Mouse (Mus musculus) ES-Bruce4 (cell line): ENCODE measurements around the gene Hist1h2ag. TPM values are rescaled to one million over a fixed set of nuclear protein-coding genes. Genes with fewer than 3 reads are reported as not detected.
A peak's percentile ranks its signal among the peaks of the same experiment; 100 is the strongest.

Experiments used
- H3K27ac ChIP-seq: 2 replicates; pipeline ENCODE4 v1.5.1; 2012; ENCODE audit warnings: low read length, inconsistent platforms; ENCODE audit not compliant: insufficient read depth
- H3K27me3 ChIP-seq: 2 replicates; pipeline ENCODE4 v1.6.1; 2012; ENCODE audit warnings: mild to moderate bottlenecking, low read length, inconsistent platforms; ENCODE audit not compliant: control insufficient read depth, poor library complexity, insufficient read depth, severe bottlenecking
- H3K36me3 ChIP-seq: 2 replicates; pipeline ENCODE4 v1.6.1; 2012; ENCODE audit warnings: inconsistent platforms, mild to moderate bottlenecking, low read length, moderate library complexity; ENCODE audit not compliant: control insufficient read depth, poor library complexity, insufficient read depth, severe bottlenecking
- H3K4me1 ChIP-seq: one replicate; pipeline ENCODE4 v1.8.1; 2011; ENCODE audit warnings: low read length; ENCODE audit not compliant: control insufficient read depth, insufficient read depth
- H3K4me3 ChIP-seq: 2 replicates; pipeline ENCODE4 v1.5.1; 2011; ENCODE audit warnings: low read depth, mild to moderate bottlenecking, low read length
- H3K9ac ChIP-seq: 2 replicates; pipeline ENCODE4 v1.6.1; 2012; ENCODE audit warnings: low read depth, mild to moderate bottlenecking, inconsistent platforms; ENCODE audit not compliant: poor library complexity, severe bottlenecking
- H3K9me3 ChIP-seq: replicated peaks from 2 replicates; pipeline ENCODE4 v1.6.1; 2012; ENCODE audit warnings: mild to moderate bottlenecking, low read length, inconsistent platforms; ENCODE audit not compliant: control insufficient read depth, poor library complexity, insufficient read depth, severe bottlenecking
- CTCF ChIP-seq: IDR thresholded peaks from one replicate; pipeline ENCODE4 v1.8.1; 2011; ENCODE audit warnings: low read depth, low read length
- EP300 ChIP-seq: IDR thresholded peaks from 2 replicates; pipeline ENCODE4 v1.6.1; 2011; ENCODE audit warnings: low read depth, low read length; ENCODE audit not compliant: insufficient read depth
- POLR2A ChIP-seq: IDR thresholded peaks from one replicate; pipeline ENCODE4 v1.8.1; 2011; ENCODE audit warnings: low read length; ENCODE audit not compliant: insufficient read depth
- polyA plus RNA-seq: library from polyadenylated mRNA; stranded (reverse); fragments of >200 nt; gene quantifications from 2 replicates; pipeline ENCODE4 v1.2.4, GENCODE M21; 2011; ENCODE audit warnings: low read depth; ENCODE audit not compliant: missing spikeins, insufficient read depth, insufficient read length

Hist1h2ag gene
- polyA plus RNA-seq, 1 experiment, result 7.9 TPM

DNA sequence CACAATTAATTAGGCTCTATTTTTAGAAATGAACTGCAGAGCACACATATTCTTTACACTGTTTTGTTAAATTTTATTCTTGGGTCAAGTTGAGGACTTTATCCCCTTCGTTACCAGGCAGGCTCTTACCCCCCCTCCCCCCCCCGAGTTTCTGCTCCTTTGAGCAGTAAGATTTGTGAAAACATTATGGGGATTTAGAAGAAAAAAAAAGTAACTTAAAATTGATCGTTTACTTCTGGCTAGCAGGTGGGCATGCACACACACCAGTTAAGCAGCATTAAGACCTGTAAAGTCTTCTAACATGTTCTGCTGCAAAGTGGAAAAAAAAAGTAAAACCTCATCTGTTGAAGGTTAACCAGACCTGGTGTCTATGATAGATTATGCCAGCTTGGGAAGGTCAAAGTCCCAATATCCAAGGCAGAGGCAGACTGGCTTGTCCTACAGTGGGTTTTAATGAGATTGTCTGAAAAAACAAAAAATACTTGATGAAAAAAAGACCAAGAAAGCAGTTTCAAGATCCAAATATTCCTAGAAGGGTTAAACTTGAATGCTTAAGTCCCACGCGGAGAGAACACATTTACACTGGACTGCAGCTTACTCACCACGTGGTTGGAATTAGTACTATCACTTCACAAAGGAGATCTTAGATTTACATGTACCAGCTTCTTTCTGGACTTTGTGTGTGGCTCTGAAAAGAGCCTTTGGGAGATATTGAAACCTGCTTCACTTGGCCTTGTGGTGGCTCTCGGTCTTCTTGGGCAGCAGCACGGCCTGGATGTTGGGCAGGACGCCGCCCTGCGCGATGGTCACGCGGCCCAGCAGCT is 8.1 kb downstream of the Hist1h2ag start:
- Histone ChIP-seq H3K27ac (peak overlapping the region; percentile 95), H3K36me3 (no peaks in the 10 kb centered on the region), H3K27me3 (no peaks in the 10 kb centered on the region), H3K4me3 (peak overlapping the region; percentile 80), H3K9me3 (no peaks in the 10 kb centered on the region), H3K9ac (peak overlapping the region; percentile 99), H3K4me1 (no peaks in the 10 kb centered on the region)
- TF ChIP-seq EP300 (no peak), POLR2A (no peak), CTCF (no peak)

DNA sequence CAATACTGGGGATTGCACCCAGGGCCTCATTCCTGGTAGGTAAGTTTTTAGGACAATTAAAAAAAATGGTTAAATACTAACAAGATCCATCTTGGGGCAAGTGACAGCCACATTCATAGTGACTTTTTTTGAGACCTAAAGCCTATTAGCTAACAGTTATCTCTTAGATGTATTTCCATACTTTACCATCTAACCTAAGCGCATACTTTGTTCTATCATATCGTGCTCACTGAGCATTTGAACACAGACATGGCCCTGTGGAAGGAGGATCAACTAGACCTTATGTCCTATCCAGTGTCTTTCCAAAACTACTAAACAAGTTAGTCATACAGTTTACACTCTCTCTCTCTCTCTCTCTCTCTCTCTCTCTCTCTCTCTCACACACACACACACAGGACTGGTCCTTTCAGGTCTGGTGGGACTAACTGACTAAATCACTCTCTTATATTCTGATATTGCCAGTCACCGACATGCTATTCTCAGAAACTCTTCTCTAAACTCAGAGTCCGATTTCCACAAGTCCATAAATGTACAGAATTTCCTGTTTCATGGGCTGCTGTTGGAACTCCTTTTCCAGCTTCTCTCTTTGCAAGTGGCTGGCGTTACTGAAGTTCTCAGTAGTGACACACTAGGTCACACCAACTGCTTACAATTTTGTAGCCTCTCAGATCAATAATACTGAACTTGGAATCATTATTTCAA is 8.9 kb downstream of the Hist1h2ag start:
- no peaks in the 10 kb centered on the region for H3K4me1 ChIP-seq
- H3K27ac ChIP-seq, result peak overlapping the region; percentile 28; the same call in 1 of the 2 replicates
- H3K9me3 ChIP-seq, result no peaks in the 10 kb centered on the region
- TF ChIP-seq EP300 (no peak), CTCF (no peak), POLR2A (no peak)
- H3K9ac ChIP-seq, result peak overlapping the region; percentile 99
- H3K4me3 ChIP-seq, result no peak overlapping the region
- H3K27me3 ChIP-seq, result no peaks in the 10 kb centered on the region
- no peaks in the 10 kb centered on the region for H3K36me3 ChIP-seq

DNA sequence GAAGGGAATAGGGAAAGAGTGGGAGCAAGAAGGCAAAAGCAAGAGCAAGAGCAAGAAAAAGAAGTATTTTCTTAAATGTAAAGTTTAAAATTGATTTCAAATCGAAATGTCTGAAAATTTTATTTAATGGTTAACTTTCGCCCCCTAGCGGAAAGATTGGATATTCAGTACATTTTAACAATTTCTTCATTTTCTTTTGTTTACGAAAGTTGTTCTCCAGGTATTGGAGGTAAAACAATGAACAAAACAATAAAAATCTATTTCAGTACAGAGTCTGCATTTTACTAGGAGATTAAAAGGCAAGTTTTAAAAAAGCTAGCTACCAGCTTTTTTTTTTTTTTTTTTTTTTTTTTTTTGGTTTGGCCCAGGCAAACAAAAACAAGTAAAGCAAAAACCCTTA is 12.3 kb downstream of the Hist1h2ag start:
- no peaks in the 10 kb centered on the region for H3K9me3 ChIP-seq
- H3K36me3 ChIP-seq, result no peaks in the 10 kb centered on the region
- H3K4me3 ChIP-seq, result no peak overlapping the region
- no peak overlapping the region for H3K9ac ChIP-seq
- no peaks in the 10 kb centered on the region for H3K4me1 ChIP-seq
- TF ChIP-seq POLR2A, result no peak
- TF ChIP-seq EP300, result no peak
- no peak for TF ChIP-seq CTCF
- no peaks in the 10 kb centered on the region for H3K27me3 ChIP-seq
- no peak overlapping the region for H3K27ac ChIP-seq

DNA sequence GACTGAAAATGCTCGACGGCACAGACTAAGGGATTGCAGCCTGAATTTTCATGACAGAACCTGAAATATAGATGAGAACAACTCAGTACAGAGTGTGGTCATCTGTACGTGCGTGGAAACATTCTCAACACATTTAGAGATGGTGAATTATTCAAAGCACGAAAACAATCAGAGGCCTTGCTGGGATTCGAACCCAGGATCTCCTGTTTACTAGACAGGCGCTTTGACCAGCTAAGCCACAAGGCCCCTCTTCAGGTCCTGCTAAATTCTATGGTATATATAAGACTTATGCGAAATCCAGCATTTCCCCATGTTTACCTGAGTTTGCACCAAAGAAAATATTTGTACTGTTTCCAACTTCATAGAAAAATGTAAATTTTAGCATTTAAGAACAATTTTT is 12.8 kb downstream of the Hist1h2ag start:
- no peaks in the 10 kb centered on the region for H3K4me1 ChIP-seq
- TF ChIP-seq CTCF (no peak), POLR2A (no peak), EP300 (no peak)
- no peaks in the 10 kb centered on the region for H3K27me3 ChIP-seq
- H3K4me3 ChIP-seq, result no peak overlapping the region
- H3K9ac ChIP-seq, result peak overlapping the region; percentile 41; the same call in 1 of the 2 replicates
- H3K9me3 ChIP-seq, result no peaks in the 10 kb centered on the region
- H3K27ac ChIP-seq, result no peak overlapping the region
- H3K36me3 ChIP-seq, result no peaks in the 10 kb centered on the region

DNA sequence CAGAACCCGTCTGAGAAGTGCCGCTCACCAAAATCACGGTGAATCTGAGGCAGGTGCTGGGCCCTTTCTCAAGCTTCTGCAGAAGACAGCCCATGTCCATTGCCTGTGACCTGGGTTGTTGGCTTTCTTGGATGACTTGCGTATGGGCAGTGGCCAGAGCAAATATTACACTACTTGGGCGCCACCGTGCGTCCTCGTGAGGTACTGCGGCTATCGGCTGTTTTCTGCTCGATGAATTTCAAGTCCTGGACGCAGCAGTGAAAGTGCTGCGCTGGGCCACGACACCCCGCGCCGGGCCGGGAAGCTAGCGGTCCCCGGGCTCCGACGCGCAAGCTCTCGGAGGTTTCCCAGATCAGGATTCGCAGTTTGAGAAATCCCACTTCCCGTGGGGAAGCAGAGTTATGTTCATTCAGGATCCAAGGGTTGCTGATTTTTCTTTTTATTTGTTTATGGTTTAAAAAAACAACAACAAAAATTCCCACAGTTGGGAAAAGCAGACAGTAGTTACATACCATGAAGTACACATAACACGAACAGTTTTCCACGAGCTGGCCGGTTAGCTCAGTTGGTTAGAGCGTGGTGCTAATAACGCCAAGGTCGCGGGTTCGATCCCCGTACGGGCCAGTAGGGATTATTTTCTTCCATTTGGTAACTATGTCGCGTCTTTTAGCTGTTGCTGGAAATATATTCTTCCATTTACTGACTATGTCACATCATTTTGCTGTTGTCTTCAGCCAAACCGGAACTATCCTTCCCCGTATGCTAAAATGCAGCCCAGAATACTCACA is 13.9 kb downstream of the Hist1h2ag start:
- H3K27ac ChIP-seq, result no peak overlapping the region
- H3K4me1 ChIP-seq, result no peaks in the 10 kb centered on the region

More for the DNA sequence above, 13.9 kb downstream of the Hist1h2ag start:
- TF ChIP-seq EP300 (0 out of 2 replicates have a peak, but pooled peaks have one; percentile 14), CTCF (peak; percentile 91), POLR2A (no peak)
- H3K9ac ChIP-seq, result peak overlapping the region; percentile 56
- no peaks in the 10 kb centered on the region for H3K9me3 ChIP-seq
- no peaks in the 10 kb centered on the region for H3K27me3 ChIP-seq
- peak overlapping the region; percentile 56 for H3K4me3 ChIP-seq
- H3K36me3 ChIP-seq, result no peaks in the 10 kb centered on the region
